Mouse (Mus musculus): ENCODE measurements around the gene Col5a3.

DNA sequence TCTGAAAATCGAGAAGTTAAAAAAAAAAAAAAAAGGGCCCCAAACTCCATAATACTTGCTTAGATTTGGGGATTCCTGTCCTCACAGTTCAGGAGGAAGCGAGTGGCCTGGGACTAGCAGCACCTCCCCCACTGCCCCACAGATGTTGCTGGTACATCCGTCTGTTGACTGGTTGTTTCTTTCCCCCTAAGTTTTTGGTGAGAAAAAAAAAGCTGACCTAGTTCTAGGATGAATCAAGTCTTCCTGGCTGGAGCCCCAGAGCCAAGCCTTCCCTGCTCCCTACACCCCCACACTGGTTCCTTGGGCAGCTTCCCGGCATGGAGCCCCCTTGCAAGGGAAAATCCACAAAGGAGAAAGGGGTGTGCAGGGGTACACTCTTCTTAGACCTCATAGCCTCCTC is 4.6 kb downstream of the Col5a3 start:
- TF ChIP-seq POLR2A (IDR thresholded peaks at IDR 0.05; ENCODE audit: borderline replicate concordance, extremely low read depth, low read depth, low read length), result no peak
- no peak for TF ChIP-seq CTCF (IDR thresholded peaks at IDR 0.05; ENCODE audit: insufficient read depth, low read length)
